25 mouse cellular contexts compared by ENCODE assay signal in genomic region chr2:27174242-27174641, GRCm38 (mm10). TPM values are rescaled to one million over a fixed set of nuclear protein-coding genes. Genes with fewer than 3 reads are reported as not detected.
"Had no signal": no experiment of that assay in that cellular context is flagged by ENCODE, and none has a peak within 500 bp of the region (broad histone marks: within the 10 kb centered on the region; RNA-seq: fewer than 3 reads in every experiment).

No protein-coding gene starts in this region.

- H3K27ac ChIP-seq: gastrocnemius, adult 2 months; heart, embryonic 10.5 days; hindbrain, embryonic 13.5 days; hindbrain, embryonic 15.5 days; hindbrain, postnatal 0 days; kidney, embryonic 15.5 days; kidney, postnatal 0 days; limb, embryonic 13.5 days; limb, embryonic 15.5 days; liver, embryonic 13.5 days had no signal

- DNase-seq: gastrocnemius, adult 2 months; gastrocnemius, postnatal 10 days; gastrocnemius, postnatal 25 days; heart, adult 18-20 months; heart, postnatal 10 days; kidney, adult 11 months; kidney, adult 2 months; kidney, adult 9 months; kidney, postnatal 14 days; kidney, postnatal 36 days; left cerebral cortex, postnatal 4 days; liver, embryonic 13.5 days had no signal

- H3K9ac ChIP-seq: heart, embryonic 12.5 days; hindbrain, embryonic 13.5 days; hindbrain, embryonic 15.5 days; kidney, embryonic 15.5 days; limb, embryonic 13.5 days; limb, embryonic 15.5 days; liver, embryonic 13.5 days had no signal

- H3K4me1 ChIP-seq: hindbrain, embryonic 15.5 days; liver, embryonic 13.5 days had no signal

- H3K4me2 ChIP-seq: heart, embryonic 12.5 days; hindbrain, embryonic 13.5 days; hindbrain, embryonic 15.5 days; kidney, embryonic 15.5 days; limb, embryonic 13.5 days; limb, embryonic 15.5 days; liver, embryonic 11.5 days; liver, embryonic 13.5 days had no signal

- H3K4me3 ChIP-seq: gastrocnemius, adult 2 months; heart, embryonic 10.5 days; heart, embryonic 12.5 days; hindbrain, embryonic 13.5 days; hindbrain, embryonic 15.5 days; kidney, embryonic 15.5 days; limb, embryonic 13.5 days; limb, embryonic 15.5 days; liver, embryonic 13.5 days had no signal

- H3K27me3 ChIP-seq: heart, embryonic 12.5 days; hindbrain, embryonic 13.5 days; hindbrain, embryonic 15.5 days; kidney, embryonic 15.5 days; limb, embryonic 13.5 days; limb, embryonic 15.5 days; liver, embryonic 13.5 days had no signal

- ATAC-seq: hindbrain, postnatal 0 days; intestine, embryonic 16.5 days had no signal

- H3K9me3 ChIP-seq: heart, embryonic 10.5 days; heart, embryonic 12.5 days; hindbrain, embryonic 13.5 days; hindbrain, embryonic 15.5 days; kidney, embryonic 15.5 days; limb, embryonic 13.5 days; limb, embryonic 15.5 days; liver, embryonic 13.5 days had no signal

- H3K36me3 ChIP-seq: heart, embryonic 10.5 days; heart, embryonic 12.5 days; hindbrain, embryonic 13.5 days; hindbrain, embryonic 15.5 days; kidney, embryonic 15.5 days; limb, embryonic 13.5 days; limb, embryonic 15.5 days; liver, embryonic 13.5 days had no signal

RNA-seq across cellular contexts. Expression of gene Dbh, which starts 9.2 kb away (rescaled TPM):
- total RNA-seq: gastrocnemius, adult 2 months; gastrocnemius, postnatal 25 days; granulocyte monocyte progenitor cell, adult 5-6 weeks; hematopoietic stem cell, adult 5-6 weeks had no signal

RNA-seq across cellular contexts. Expression of gene Fam163b, which starts 32.0 kb away (rescaled TPM):
- total RNA-seq: gastrocnemius, adult 2 months; gastrocnemius, postnatal 25 days; granulocyte monocyte progenitor cell, adult 5-6 weeks; hematopoietic stem cell, adult 5-6 weeks had no signal
- polyA plus RNA-seq: kidney, postnatal 0 days had no signal
